Mouse (Mus musculus): Measurements from ENCODE around the gene Shq1. TPM values are rescaled to one million over a fixed set of nuclear protein-coding genes. Genes with fewer than 3 reads are reported as not detected.

Gene Shq1
- total and polyA plus RNA-seq, 3 experiments: 12.5 to 19.7 (median 16.6) TPM

DNA sequence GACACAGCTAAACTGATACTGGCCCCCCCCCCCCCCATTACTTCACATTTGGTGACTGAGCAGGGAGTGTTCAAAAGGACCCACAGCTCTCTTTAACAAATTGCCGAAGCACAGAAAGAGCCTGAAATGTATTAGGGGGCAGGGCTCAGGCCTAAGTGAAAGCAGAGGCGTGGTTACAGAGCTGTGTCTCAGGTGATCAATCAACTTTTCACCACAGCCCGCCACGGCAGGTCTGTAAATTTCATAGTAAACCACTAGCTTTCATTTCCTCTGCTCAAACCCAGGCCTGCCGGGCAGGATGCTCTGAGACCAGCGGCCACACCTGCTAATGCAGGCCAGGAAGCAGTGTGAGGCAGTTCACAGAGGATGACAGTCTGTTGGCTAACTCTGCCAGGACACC lies 94.8 kb downstream of the Shq1 start:
- DNase-seq (ENCODE audit: low spot score): no peak
- Histone ChIP-seq H3K4me3 (ENCODE audit: low read depth, low read length) (no peak overlapping the region), H3K27me3 (ENCODE audit: insufficient read depth, low read length) (no peaks in the 10 kb centered on the region), H3K36me3 (replicated peaks) (peaks cover 65% of the 10 kb centered on the region), H3K4me1 (ENCODE audit: insufficient read depth, low read depth, low read length) (no peaks in the 10 kb centered on the region), H3K9me3 (replicated peaks) (peaks cover 3% of the 10 kb centered on the region)
- TF ChIP-seq GATA1 (IDR thresholded peaks at IDR 0.05; ENCODE audit: borderline replicate concordance, low read length): no peak
- no peak for TF ChIP-seq TAL1 (conservative IDR thresholded peaks at IDR 0.05; ENCODE audit: low read depth, low read length)
- no peak for TF ChIP-seq POLR2AphosphoS5 (IDR thresholded peaks at IDR 0.05; ENCODE audit: insufficient replicate concordance, low read depth, low read length)
- TF ChIP-seq CTCF (IDR thresholded peaks at IDR 0.05; ENCODE audit: low read depth, low read length): no peak
- TF ChIP-seq GATA2 (IDR thresholded peaks at IDR 0.05; ENCODE audit: borderline replicate concordance, low read depth, low read length): no peak
- no peak for ATAC-seq (ENCODE audit: extremely low read depth, insufficient number of reproducible peaks, low FRiP score, poor library complexity, severe bottlenecking)

GRCm38 (mm10) chr6:100566774-100567173 lies 104.2 kb downstream of the Shq1 start:
- H3K36me3 ChIP-seq (replicated peaks): peaks cover 16% of the 10 kb centered on the region
- ATAC-seq (ENCODE audit: extremely low read depth, insufficient number of reproducible peaks, low FRiP score, poor library complexity, severe bottlenecking) (no peak; the same call in 1 of the 2 replicates), DNase-seq (ENCODE audit: low spot score) (no peak)
- H3K4me3 ChIP-seq (ENCODE audit: low read depth, low read length): no peak overlapping the region
- H3K4me1 ChIP-seq (ENCODE audit: insufficient read depth, low read depth, low read length): no peaks in the 10 kb centered on the region
- peaks cover 26% of the 10 kb centered on the region for H3K9me3 ChIP-seq (replicated peaks)
- TF ChIP-seq POLR2AphosphoS5 (IDR thresholded peaks at IDR 0.05; ENCODE audit: insufficient replicate concordance, low read depth, low read length): no peak
- TF ChIP-seq GATA1 (IDR thresholded peaks at IDR 0.05; ENCODE audit: borderline replicate concordance, low read length): no peak
- TF ChIP-seq CTCF (IDR thresholded peaks at IDR 0.05; ENCODE audit: low read depth, low read length): no peak
- no peak for TF ChIP-seq GATA2 (IDR thresholded peaks at IDR 0.05; ENCODE audit: borderline replicate concordance, low read depth, low read length)
- no peak for TF ChIP-seq TAL1 (conservative IDR thresholded peaks at IDR 0.05; ENCODE audit: low read depth, low read length)
- peaks cover 6% of the 10 kb centered on the region; the same call in 1 of the 2 replicates for H3K27me3 ChIP-seq (ENCODE audit: insufficient read depth, low read length)

DNA sequence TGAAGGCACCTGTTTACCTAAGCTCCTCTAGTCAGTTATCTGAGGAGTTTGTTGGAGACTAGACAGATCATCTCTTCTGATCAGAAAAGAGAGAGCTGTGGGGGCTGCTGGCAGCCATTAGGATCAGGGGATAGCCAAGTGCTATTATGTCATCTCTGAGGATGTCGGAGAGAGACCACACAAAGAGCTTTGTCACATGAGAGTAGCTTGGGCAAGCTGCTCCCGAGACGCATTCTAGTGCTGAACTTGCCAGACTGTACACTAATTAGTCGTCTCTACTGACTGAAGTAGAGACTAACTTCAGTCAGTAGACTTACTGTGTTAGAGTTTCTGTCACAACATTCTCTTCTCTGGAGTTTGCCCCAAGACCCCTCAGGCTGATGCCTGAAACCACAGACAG lies 106.4 kb downstream of the Shq1 start:
- H3K4me1 ChIP-seq (ENCODE audit: insufficient read depth, low read depth, low read length): no peaks in the 10 kb centered on the region
- no peak overlapping the region for H3K4me3 ChIP-seq (ENCODE audit: low read depth, low read length)
- peaks cover 5% of the 10 kb centered on the region for H3K36me3 ChIP-seq (replicated peaks)
- ATAC-seq (ENCODE audit: extremely low read depth, insufficient number of reproducible peaks, low FRiP score, poor library complexity, severe bottlenecking): no peak
- no peak for TF ChIP-seq GATA1 (IDR thresholded peaks at IDR 0.05; ENCODE audit: borderline replicate concordance, low read length)
- TF ChIP-seq TAL1 (conservative IDR thresholded peaks at IDR 0.05; ENCODE audit: low read depth, low read length): no peak
- no peak for TF ChIP-seq POLR2AphosphoS5 (IDR thresholded peaks at IDR 0.05; ENCODE audit: insufficient replicate concordance, low read depth, low read length)
- no peak for TF ChIP-seq CTCF (IDR thresholded peaks at IDR 0.05; ENCODE audit: low read depth, low read length)
- no peak for TF ChIP-seq GATA2 (IDR thresholded peaks at IDR 0.05; ENCODE audit: borderline replicate concordance, low read depth, low read length)
- no peak for DNase-seq (ENCODE audit: low spot score)
- H3K9me3 ChIP-seq (replicated peaks): peaks cover 19% of the 10 kb centered on the region
- H3K27me3 ChIP-seq (ENCODE audit: insufficient read depth, low read length): peaks cover 6% of the 10 kb centered on the region; the same call in 1 of the 2 replicates

DNA sequence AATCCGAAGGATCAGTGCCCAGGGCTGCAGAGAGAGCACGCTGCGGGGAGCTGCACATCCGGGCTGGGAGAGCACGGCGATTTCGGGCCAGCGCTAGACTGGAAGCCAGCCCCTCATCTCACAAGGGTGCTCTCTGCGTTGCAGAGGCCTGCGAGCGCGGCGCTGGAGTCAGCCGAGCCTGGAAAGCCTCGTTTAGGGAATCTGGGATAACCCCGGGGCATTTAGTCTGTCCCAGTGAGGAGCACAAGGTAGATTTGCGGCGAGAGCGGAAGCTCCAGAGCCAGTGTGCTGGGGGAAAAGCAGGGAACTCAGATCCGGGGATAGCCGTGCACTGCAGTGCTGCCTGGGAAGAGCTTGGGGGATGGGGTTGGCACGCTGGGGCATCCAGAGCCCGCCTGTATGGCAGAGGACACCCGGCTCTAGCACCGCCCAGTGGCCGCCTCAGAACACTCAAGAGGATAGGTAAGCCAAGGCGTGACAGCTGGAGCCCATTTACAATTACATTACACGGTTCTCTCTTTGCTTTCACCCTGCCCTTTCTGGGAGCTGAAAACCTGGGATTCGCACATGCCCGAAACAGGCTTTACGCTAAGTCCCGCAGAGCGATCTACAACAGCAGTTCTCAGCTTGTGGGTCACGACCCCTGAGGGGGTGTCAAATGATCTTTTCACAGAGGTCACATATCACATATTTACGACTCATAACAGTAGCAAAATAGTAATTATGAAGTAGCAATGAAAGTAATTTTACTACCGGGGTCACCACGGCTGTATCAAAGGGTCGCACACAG lies 107.2 kb downstream of the Shq1 start:
- H3K9me3 ChIP-seq (replicated peaks): peaks cover 22% of the 10 kb centered on the region
- peak overlapping the region; percentile 7; the same call in 1 of the 2 replicates for H3K4me3 ChIP-seq (ENCODE audit: low read depth, low read length)
- peaks cover 6% of the 10 kb centered on the region; the same call in 1 of the 2 replicates for H3K27me3 ChIP-seq (ENCODE audit: insufficient read depth, low read length)
- ATAC-seq (ENCODE audit: extremely low read depth, insufficient number of reproducible peaks, low FRiP score, poor library complexity, severe bottlenecking) (no peak), DNase-seq (ENCODE audit: low spot score) (no peak)
- TF ChIP-seq CTCF (IDR thresholded peaks at IDR 0.05; ENCODE audit: low read depth, low read length) (no peak), GATA2 (IDR thresholded peaks at IDR 0.05; ENCODE audit: borderline replicate concordance, low read depth, low read length) (no peak), GATA1 (IDR thresholded peaks at IDR 0.05; ENCODE audit: borderline replicate concordance, low read length) (no peak), TAL1 (conservative IDR thresholded peaks at IDR 0.05; ENCODE audit: low read depth, low read length) (no peak), POLR2AphosphoS5 (IDR thresholded peaks at IDR 0.05; ENCODE audit: insufficient replicate concordance, low read depth, low read length) (no peak)
- H3K4me1 ChIP-seq (ENCODE audit: insufficient read depth, low read depth, low read length): no peaks in the 10 kb centered on the region
- H3K36me3 ChIP-seq (replicated peaks): no peaks in the 10 kb centered on the region

GRCm38 (mm10) chr6:100562719-100563551 lies 108.0 kb downstream of the Shq1 start:
- peaks cover 6% of the 10 kb centered on the region; the same call in 1 of the 2 replicates for H3K27me3 ChIP-seq (ENCODE audit: insufficient read depth, low read length)
- H3K4me3 ChIP-seq (ENCODE audit: low read depth, low read length): peak overlapping the region; percentile 30; the same call in 1 of the 2 replicates
- peaks cover 27% of the 10 kb centered on the region for H3K9me3 ChIP-seq (replicated peaks)
- ATAC-seq (ENCODE audit: extremely low read depth, insufficient number of reproducible peaks, low FRiP score, poor library complexity, severe bottlenecking) (no peak), DNase-seq (ENCODE audit: low spot score) (no peak)
- no peaks in the 10 kb centered on the region for H3K36me3 ChIP-seq (replicated peaks)
- H3K4me1 ChIP-seq (ENCODE audit: insufficient read depth, low read depth, low read length): no peaks in the 10 kb centered on the region
- TF ChIP-seq CTCF (IDR thresholded peaks at IDR 0.05; ENCODE audit: low read depth, low read length) (no peak), GATA2 (IDR thresholded peaks at IDR 0.05; ENCODE audit: borderline replicate concordance, low read depth, low read length) (no peak), TAL1 (conservative IDR thresholded peaks at IDR 0.05; ENCODE audit: low read depth, low read length) (no peak), GATA1 (IDR thresholded peaks at IDR 0.05; ENCODE audit: borderline replicate concordance, low read length) (no peak), POLR2AphosphoS5 (IDR thresholded peaks at IDR 0.05; ENCODE audit: insufficient replicate concordance, low read depth, low read length) (no peak)

DNA sequence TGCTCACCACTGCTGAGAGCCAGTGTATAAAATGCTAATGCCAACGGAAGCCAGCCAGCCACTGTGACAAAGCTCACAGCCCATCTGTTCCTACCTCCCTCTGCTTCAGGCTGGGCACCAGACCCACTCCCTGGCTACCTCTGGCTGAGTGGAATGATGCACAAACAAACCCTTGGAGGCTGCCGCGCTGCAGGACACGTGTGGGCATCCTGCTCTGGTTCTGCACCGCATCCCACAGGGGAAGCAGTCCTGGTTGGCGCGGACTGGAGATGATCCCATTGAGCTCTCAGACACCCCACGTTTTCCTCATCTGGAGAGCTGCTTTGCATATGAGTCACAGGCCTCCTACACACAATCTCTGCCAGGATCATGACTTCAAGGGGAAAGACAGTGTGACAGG lies 112.9 kb downstream of the Shq1 start:
- Histone ChIP-seq H3K27me3 (ENCODE audit: insufficient read depth, low read length) (peaks cover 2% of the 10 kb centered on the region; the same call in 1 of the 2 replicates), H3K4me3 (ENCODE audit: low read depth, low read length) (no peak overlapping the region), H3K36me3 (replicated peaks) (no peaks in the 10 kb centered on the region), H3K9me3 (replicated peaks) (peaks cover 48% of the 10 kb centered on the region), H3K4me1 (ENCODE audit: insufficient read depth, low read depth, low read length) (no peaks in the 10 kb centered on the region)
- DNase-seq (ENCODE audit: low spot score): no peak
- ATAC-seq (ENCODE audit: extremely low read depth, insufficient number of reproducible peaks, low FRiP score, poor library complexity, severe bottlenecking): no peak
- TF ChIP-seq TAL1 (conservative IDR thresholded peaks at IDR 0.05; ENCODE audit: low read depth, low read length): no peak

Data from G1E (cell line).